Mouse (Mus musculus) bone marrow macrophage, adult 2 months (primary cell): ENCODE data around the gene Aprt.

Experiments used
- CTCF ChIP-seq: IDR thresholded peaks from 2 replicates; pipeline ENCODE4 v1.5.1; 2012; ENCODE audit warnings: low read depth, mild to moderate bottlenecking, low read length, moderate library complexity
- POLR2A ChIP-seq: IDR thresholded peaks from 2 replicates; pipeline ENCODE4 v1.6.1; 2012; ENCODE audit warnings: mild to moderate bottlenecking, low read depth, low read length, borderline replicate concordance

GRCm38 (mm10) chr8:122604640-122605039 lies 27.9 kb upstream of the Aprt start:
- TF ChIP-seq CTCF, result no peak
- TF ChIP-seq POLR2A, result no peak
